Mouse (Mus musculus) lung, postnatal 14 days (tissue): ENCODE results near the gene Pax1.

Experiments used
- DNase-seq: peaks from one replicate; pipeline ENCODE4 v3.0.0; 2021

The Pax1 gene

GRCm38 (mm10) chr2:147361581-147361980 is at the start of gene Pax1:
Gene Pax1, plus strand, starts transcription at chr2:147361925.
- DNase-seq, result no peak

GRCm38 (mm10) chr2:147321036-147321435 is 40.7 kb upstream of the Pax1 start:
- DNase-seq, result peak; percentile 1

GRCm38 (mm10) chr2:147325178-147325577 is 36.5 kb upstream of the Pax1 start:
- no peak for DNase-seq

GRCm38 (mm10) chr2:147332731-147333130 is 29.0 kb upstream of the Pax1 start:
- no peak for DNase-seq

- no peak for DNase-seq
Measured at GRCm38 (mm10) chr2:147338729-147339128, 23.0 kb upstream of the Pax1 start.

- DNase-seq, result no peak
Measured at GRCm38 (mm10) chr2:147339796-147340195, 21.9 kb upstream of the Pax1 start.

- no peak for DNase-seq
Measured at GRCm38 (mm10) chr2:147342198-147342597, 19.5 kb upstream of the Pax1 start.

- no peak for DNase-seq
Measured at GRCm38 (mm10) chr2:147359716-147360115, 2.0 kb upstream of the Pax1 start.

- no peak for DNase-seq
Measured at GRCm38 (mm10) chr2:147360401-147360800, 1.3 kb upstream of the Pax1 start.

- no peak for DNase-seq
Measured at GRCm38 (mm10) chr2:147360856-147361255, 869 bp upstream of the Pax1 start.

- peak; percentile 27 for DNase-seq
Measured at GRCm38 (mm10) chr2:147362316-147362715, 591 bp downstream of the Pax1 start.

- no peak for DNase-seq
Measured at GRCm38 (mm10) chr2:147363401-147364130, 1.8 kb downstream of the Pax1 start.

GRCm38 (mm10) chr2:147364198-147364597 is 2.5 kb downstream of the Pax1 start:
- no peak for DNase-seq

GRCm38 (mm10) chr2:147364982-147365907 is 3.5 kb downstream of the Pax1 start:
- no peak for DNase-seq

GRCm38 (mm10) chr2:147365908-147366630 is 4.3 kb downstream of the Pax1 start:
- DNase-seq, result no peak

GRCm38 (mm10) chr2:147367246-147367820 is 5.6 kb downstream of the Pax1 start:
- DNase-seq, result no peak

GRCm38 (mm10) chr2:147367911-147368591 is 6.3 kb downstream of the Pax1 start:
- DNase-seq, result no peak

GRCm38 (mm10) chr2:147369561-147369960 is 7.8 kb downstream of the Pax1 start:
- no peak for DNase-seq

GRCm38 (mm10) chr2:147370091-147370490 is 8.4 kb downstream of the Pax1 start:
- DNase-seq, result no peak

GRCm38 (mm10) chr2:147371289-147371688 is 9.6 kb downstream of the Pax1 start:
- no peak for DNase-seq

- DNase-seq, result no peak
Measured at GRCm38 (mm10) chr2:147371840-147372239, 10.1 kb downstream of the Pax1 start.

GRCm38 (mm10) chr2:147372947-147373666 is 11.4 kb downstream of the Pax1 start:
- no peak for DNase-seq
